Mouse (Mus musculus): ENCODE measurements around the gene Nelfe. TPM values are rescaled to one million over a fixed set of nuclear protein-coding genes. Genes with fewer than 3 reads are reported as not detected.
A peak's percentile ranks its signal among the peaks of the same experiment; 100 is the strongest.

The Nelfe gene
- polyA plus RNA-seq, 1 experiment from 2014 or later = 126 TPM

Small RNA genes within 50 kb of the gene (microRNA-seq; reads per million reads assigned to microRNA genes)
- gene Mir6970 = not detected
- gene Mir6971 = 4.1 reads per million, percentile 16 among the genes with 10 or more reads in this experiment
- not detected for gene Mir6972

Other genes with a start within 250 kb of the Nelfe start
- gene Rnf5, start 246.7 kb upstream of the Nelfe start, polyA plus RNA-seq (2015; fragmentation: Nextera tagmentation; extraction: Ambion mirVana) = 130 and 132 TPM in 2 replicates
- 50.7 and 57.5 TPM in 2 replicates for gene Agpat1, start 246.1 kb upstream of the Nelfe start, polyA plus RNA-seq (2015; fragmentation: Nextera tagmentation; extraction: Ambion mirVana)
- 7.5 and 10.2 TPM in 2 replicates for gene Egfl8, start 234.4 kb upstream of the Nelfe start, polyA plus RNA-seq (2015; fragmentation: Nextera tagmentation; extraction: Ambion mirVana)
- gene Ppt2, start 221.9 kb upstream of the Nelfe start, polyA plus RNA-seq (2015; fragmentation: Nextera tagmentation; extraction: Ambion mirVana) = 21.6 and 22.2 TPM in 2 replicates
- gene Prrt1, start 220.9 kb upstream of the Nelfe start, polyA plus RNA-seq (2015; fragmentation: Nextera tagmentation; extraction: Ambion mirVana) = 0.55 and 0.78 TPM in 2 replicates
- 15.0 and 18.0 TPM in 2 replicates for gene Fkbpl, start 205.6 kb upstream of the Nelfe start, polyA plus RNA-seq (2015; fragmentation: Nextera tagmentation; extraction: Ambion mirVana)
- 97.8 and 106 TPM in 2 replicates for gene Atf6b, start 203.2 kb upstream of the Nelfe start, polyA plus RNA-seq (2015; fragmentation: Nextera tagmentation; extraction: Ambion mirVana)
- gene Tnxb, start 179.9 kb upstream of the Nelfe start, polyA plus RNA-seq (2015; fragmentation: Nextera tagmentation; extraction: Ambion mirVana) = 0.03 and 0.04 TPM in 2 replicates
- 0.34 TPM in 1 of 2 replicates, not detected in the other for gene C4b, start 106.5 kb upstream of the Nelfe start, polyA plus RNA-seq (2015; fragmentation: Nextera tagmentation; extraction: Ambion mirVana)
- not detected in 2 replicates for gene Cyp21a1, start 45.8 kb upstream of the Nelfe start, polyA plus RNA-seq (2015; fragmentation: Nextera tagmentation; extraction: Ambion mirVana)
- gene Stk19, start 13.4 kb upstream of the Nelfe start, polyA plus RNA-seq (2015; fragmentation: Nextera tagmentation; extraction: Ambion mirVana) = 25.4 and 29.4 TPM in 2 replicates
- gene Dxo, start 13.4 kb upstream of the Nelfe start, polyA plus RNA-seq (2015; fragmentation: Nextera tagmentation; extraction: Ambion mirVana) = 66.3 and 75.1 TPM in 2 replicates
- gene Skiv2l, start 181 bp upstream of the Nelfe start, polyA plus RNA-seq (2015; fragmentation: Nextera tagmentation; extraction: Ambion mirVana) = 52.2 and 55.6 TPM in 2 replicates
- gene Cfb, start 12.1 kb downstream of the Nelfe start, polyA plus RNA-seq (2015; fragmentation: Nextera tagmentation; extraction: Ambion mirVana) = 1.6 and 5.7 TPM in 2 replicates
- 5.5 and 7.1 TPM in 2 replicates for gene Zbtb12, start 29.1 kb downstream of the Nelfe start, polyA plus RNA-seq (2015; fragmentation: Nextera tagmentation; extraction: Ambion mirVana)
- gene Gm20547, start 31.7 kb downstream of the Nelfe start, polyA plus RNA-seq (2015; fragmentation: Nextera tagmentation; extraction: Ambion mirVana) = not detected in 2 replicates
- gene C2, start 47.9 kb downstream of the Nelfe start, polyA plus RNA-seq (2015; fragmentation: Nextera tagmentation; extraction: Ambion mirVana) = 2.7 and 3.2 TPM in 2 replicates
- 98.5 and 100 TPM in 2 replicates for gene Ehmt2, start 48.1 kb downstream of the Nelfe start, polyA plus RNA-seq (2015; fragmentation: Nextera tagmentation; extraction: Ambion mirVana)
- 0.24 and 0.83 TPM in 2 replicates for gene Slc44a4, start 64.1 kb downstream of the Nelfe start, polyA plus RNA-seq (2015; fragmentation: Nextera tagmentation; extraction: Ambion mirVana)
- gene Neu1, start 80.9 kb downstream of the Nelfe start, polyA plus RNA-seq (2015; fragmentation: Nextera tagmentation; extraction: Ambion mirVana) = 18.8 and 20.3 TPM in 2 replicates
- gene Hspa1b, start 108.8 kb downstream of the Nelfe start, polyA plus RNA-seq (2015; fragmentation: Nextera tagmentation; extraction: Ambion mirVana) = 0.53 and 0.87 TPM in 2 replicates
- gene Gm20481, start 119.5 kb downstream of the Nelfe start, polyA plus RNA-seq (2015; fragmentation: Nextera tagmentation; extraction: Ambion mirVana) = not detected in 2 replicates
- 5.8 and 6.1 TPM in 2 replicates for gene Hspa1a, start 121.8 kb downstream of the Nelfe start, polyA plus RNA-seq (2015; fragmentation: Nextera tagmentation; extraction: Ambion mirVana)
- 0.77 and 0.85 TPM in 2 replicates for gene Hspa1l, start 122.3 kb downstream of the Nelfe start, polyA plus RNA-seq (2015; fragmentation: Nextera tagmentation; extraction: Ambion mirVana)
- 190 and 227 TPM in 2 replicates for gene Lsm2, start 131.5 kb downstream of the Nelfe start, polyA plus RNA-seq (2015; fragmentation: Nextera tagmentation; extraction: Ambion mirVana)
- 102 and 112 TPM in 2 replicates for gene Vars, start 150.6 kb downstream of the Nelfe start, polyA plus RNA-seq (2015; fragmentation: Nextera tagmentation; extraction: Ambion mirVana)
- gene Vwa7, start 166.2 kb downstream of the Nelfe start, polyA plus RNA-seq (2015; fragmentation: Nextera tagmentation; extraction: Ambion mirVana) = 0.33 and 0.38 TPM in 2 replicates
- gene Sapcd1, start 177.6 kb downstream of the Nelfe start, polyA plus RNA-seq (2015; fragmentation: Nextera tagmentation; extraction: Ambion mirVana) = 14.2 and 19.5 TPM in 2 replicates
- 3.5 and 3.6 TPM in 2 replicates for gene Msh5, start 196.4 kb downstream of the Nelfe start, polyA plus RNA-seq (2015; fragmentation: Nextera tagmentation; extraction: Ambion mirVana)
- 243 and 254 TPM in 2 replicates for gene Clic1, start 199.6 kb downstream of the Nelfe start, polyA plus RNA-seq (2015; fragmentation: Nextera tagmentation; extraction: Ambion mirVana)
- 358 and 374 TPM in 2 replicates for gene Ddah2, start 208.6 kb downstream of the Nelfe start, polyA plus RNA-seq (2015; fragmentation: Nextera tagmentation; extraction: Ambion mirVana)
- gene Ly6g6c, start 215.0 kb downstream of the Nelfe start, polyA plus RNA-seq (2015; fragmentation: Nextera tagmentation; extraction: Ambion mirVana) = 0.87 and 1.0 TPM in 2 replicates
- 0.77 and 0.89 TPM in 2 replicates for gene Mpig6b, start 215.8 kb downstream of the Nelfe start, polyA plus RNA-seq (2015; fragmentation: Nextera tagmentation; extraction: Ambion mirVana)
- gene Ly6g6e, start 226.5 kb downstream of the Nelfe start, polyA plus RNA-seq (2015; fragmentation: Nextera tagmentation; extraction: Ambion mirVana) = 4.3 and 4.9 TPM in 2 replicates
- 0.77 and 1.3 TPM in 2 replicates for gene Ly6g6d, start 227.7 kb downstream of the Nelfe start, polyA plus RNA-seq (2015; fragmentation: Nextera tagmentation; extraction: Ambion mirVana)
- gene Ly6g6f, start 235.2 kb downstream of the Nelfe start, polyA plus RNA-seq (2015; fragmentation: Nextera tagmentation; extraction: Ambion mirVana) = 0.18 and 0.23 TPM in 2 replicates
- gene Abhd16a, start 238.9 kb downstream of the Nelfe start, polyA plus RNA-seq (2015; fragmentation: Nextera tagmentation; extraction: Ambion mirVana) = 89.6 and 90.1 TPM in 2 replicates

Data from embryonic facial prominence, embryonic 13.5 days (tissue).